Mouse (Mus musculus) erythroblast, embryonic 14.5 days (primary cell): ENCODE measurements around the gene H1foo.

Source experiments
- GATA1 ChIP-seq: IDR thresholded peaks from 2 replicates; pipeline ENCODE4 v1.6.1; 2012; ENCODE audit warnings: low read length, inconsistent platforms, mixed read lengths
- TAL1 ChIP-seq: IDR thresholded peaks from 3 replicates; pipeline ENCODE4 v1.6.1; 2012; ENCODE audit warnings: low read length, inconsistent platforms, mixed read lengths

DNA sequence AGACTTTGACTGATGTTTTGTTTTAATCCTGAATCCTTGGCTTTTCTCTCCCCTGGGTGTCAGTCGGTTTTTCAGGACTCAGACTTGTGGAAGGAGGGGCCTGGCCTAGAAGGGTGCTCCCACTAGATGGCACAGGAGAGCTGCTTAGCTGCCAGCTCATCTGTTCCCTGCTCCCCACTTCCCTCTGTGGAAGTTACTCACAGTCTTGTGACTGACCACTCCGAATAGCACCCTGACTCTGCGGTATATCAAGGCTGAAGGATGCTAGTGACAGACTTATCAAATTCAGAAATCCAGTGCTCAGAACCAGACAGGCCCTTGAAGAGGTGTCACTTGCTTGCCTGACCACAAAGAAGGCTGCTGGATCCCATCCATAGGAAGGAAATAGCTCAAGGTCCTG is 43.7 kb upstream of the H1foo start:
- TF ChIP-seq TAL1: no peak
- TF ChIP-seq GATA1: no peak
